Mouse (Mus musculus) megakaryocyte progenitor cell, adult 5-6 weeks (primary cell): Measurements from ENCODE around the gene Gpd1l. TPM values are rescaled to one million over a fixed set of nuclear protein-coding genes. Genes with fewer than 3 reads are reported as not detected.
"Not testable (repeated sequence)": the region's sequence is repeated elsewhere in the genome, so short reads cannot be mapped to it uniquely, and the experiment has no call there.

Experiments
- ATAC-seq: replicated peaks from 2 replicates; pipeline ENCODE4 v1.8.0; 2016; ENCODE audit warnings: mild to moderate bottlenecking, moderate TSS enrichment, inconsistent platforms; ENCODE audit not compliant: poor library complexity
- total RNA-seq, 2 experiments: library from RNA; stranded (forward) in 1 of 2; stranded (reverse) in 1 of 2; fragments of 157-497, 149-512 nt in 1 of 2; fragments of 200-1000 nt in 1 of 2; gene quantifications; 2 replicates each; pipeline versions ENCODE4 v1.2.3 to v1.2.4; 2015 to 2017

Gene Gpd1l
- 23.9 and 25.2 TPM in 2 replicates for total RNA-seq (2015)
- total RNA-seq (2017), result 30.0 and 30.9 TPM in 2 replicates

GRCm38 (mm10) chr9:114933723-114934171 lies at the start of gene Gpd1l:
Gpd1l (minus strand) TSS chr9:114933987.
- peak; percentile 92 for ATAC-seq

GRCm38 (mm10) chr9:114982689-114983360 lies 49.0 kb upstream of the Gpd1l start, which contains the start of gene Rps27rt:
Rps27rt (minus strand) TSS chr9:114982739.
- ATAC-seq, result no peak

DNA sequence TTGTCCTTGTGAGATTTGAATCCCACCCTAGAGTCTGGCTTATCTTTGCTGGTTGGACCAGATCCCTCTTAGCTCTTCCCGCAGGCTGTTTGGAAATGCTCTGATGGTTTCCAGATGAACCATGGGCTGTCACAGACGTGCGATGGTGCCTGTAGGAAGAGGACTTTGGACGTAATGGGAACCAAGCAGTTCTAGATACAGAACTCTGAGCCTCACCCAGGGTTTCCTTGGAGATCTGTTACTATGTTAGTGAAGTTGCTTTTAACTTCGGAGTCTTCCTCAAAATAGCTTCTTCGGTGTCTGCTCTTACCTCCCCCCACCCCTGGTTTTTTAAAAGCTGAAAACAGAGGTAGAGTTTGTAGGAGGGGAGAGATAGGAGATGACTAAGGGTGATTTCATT lies 46.2 kb upstream of the Gpd1l start:
- ATAC-seq, result no peak

GRCm38 (mm10) chr9:114978281-114979111 lies 44.7 kb upstream of the Gpd1l start, which contains the start of gene Osbpl10:
Osbpl10 (plus strand) TSS chr9:114978569.
- ATAC-seq, result peak; percentile 68

DNA sequence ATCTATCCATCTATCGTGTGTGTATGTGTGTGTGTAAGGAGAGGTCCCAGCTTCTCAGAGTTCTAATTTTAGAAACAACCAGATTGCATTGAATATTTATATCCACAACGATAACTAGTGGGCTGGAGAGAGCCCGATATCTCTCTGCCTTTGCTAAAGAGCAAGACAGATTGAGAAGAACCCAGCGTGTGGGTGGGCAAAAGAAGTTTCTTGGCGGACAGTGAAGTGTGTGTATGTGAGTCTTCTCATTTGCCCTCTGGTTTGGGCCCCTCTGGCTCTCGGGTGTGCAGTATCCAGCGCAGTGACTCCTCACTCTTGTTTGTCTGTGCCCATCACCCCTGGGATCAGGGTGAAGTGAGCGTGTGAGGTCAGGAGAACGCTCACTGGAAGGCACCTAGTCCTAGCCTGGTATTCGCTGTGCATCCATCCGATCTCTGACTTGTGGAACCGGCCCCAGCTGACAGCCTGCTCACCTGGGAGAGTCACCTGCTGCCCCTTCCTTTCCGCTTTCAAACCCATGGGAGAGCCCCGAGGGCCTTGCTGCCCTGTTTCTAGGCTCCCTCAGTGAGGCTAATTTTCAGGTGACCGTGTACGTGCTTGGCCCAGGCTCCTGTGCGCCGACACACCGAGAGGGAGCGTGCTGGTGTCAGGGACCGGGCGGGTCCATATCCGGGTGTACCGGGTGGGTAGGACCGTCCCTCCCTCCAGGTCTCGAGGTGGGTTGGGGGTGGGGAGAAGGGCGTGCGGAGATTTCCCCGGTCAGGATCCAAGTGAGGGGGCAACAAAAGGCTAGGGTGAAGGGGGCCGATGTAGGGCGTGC lies 43.9 kb upstream of the Gpd1l start:
- peak; percentile 32 for ATAC-seq

- not testable (repeated sequence) for ATAC-seq
These were observed 32.5 kb upstream of the Gpd1l start for GRCm38 (mm10) chr9:114966286-114966685.

- no peak for ATAC-seq
These were observed 30.3 kb upstream of the Gpd1l start for GRCm38 (mm10) chr9:114964093-114964492.

- peak; percentile 40; the same call in 1 of the 2 replicates for ATAC-seq
These were observed 27.1 kb upstream of the Gpd1l start for GRCm38 (mm10) chr9:114960844-114961243.

DNA sequence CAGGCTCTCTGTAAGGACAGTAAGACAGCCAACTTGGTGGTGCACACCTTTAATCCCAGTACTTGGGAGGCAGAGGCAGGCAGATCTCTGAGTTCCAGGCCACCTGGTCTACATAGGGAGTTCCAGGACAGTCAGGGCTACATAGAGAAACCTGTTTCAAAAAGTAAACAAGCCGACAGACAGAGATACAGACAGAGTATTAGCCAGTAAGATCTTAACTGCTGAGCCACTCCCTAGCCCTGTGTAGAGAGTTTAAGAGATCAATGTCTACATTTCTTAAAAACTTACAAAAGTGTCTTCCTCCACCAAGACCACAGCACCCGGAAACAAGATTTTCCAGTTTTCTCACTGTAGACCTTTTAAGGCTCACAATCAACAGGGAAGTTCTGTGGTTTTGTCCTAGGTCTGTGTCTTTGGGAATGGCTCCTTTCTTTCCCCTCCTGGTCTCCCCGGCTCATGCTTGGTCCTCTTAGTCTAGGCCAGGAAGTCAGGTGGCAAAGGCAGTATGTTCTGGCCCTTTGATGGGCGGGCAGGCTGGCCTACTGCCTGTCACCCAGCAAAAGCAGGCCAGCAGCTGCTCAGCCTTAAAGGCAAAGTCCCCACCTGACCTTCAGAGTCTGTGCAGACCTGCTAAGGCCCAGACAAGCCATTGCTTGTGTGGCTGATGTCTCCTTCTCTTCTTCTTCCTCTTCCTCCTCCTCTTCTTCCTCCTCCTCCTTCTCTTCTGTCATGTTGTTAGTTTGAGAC lies 26.4 kb upstream of the Gpd1l start:
- peak; percentile 17; the same call in 1 of the 2 replicates for ATAC-seq

GRCm38 (mm10) chr9:114956945-114957344 lies 23.2 kb upstream of the Gpd1l start:
- peak; percentile 73 for ATAC-seq

DNA sequence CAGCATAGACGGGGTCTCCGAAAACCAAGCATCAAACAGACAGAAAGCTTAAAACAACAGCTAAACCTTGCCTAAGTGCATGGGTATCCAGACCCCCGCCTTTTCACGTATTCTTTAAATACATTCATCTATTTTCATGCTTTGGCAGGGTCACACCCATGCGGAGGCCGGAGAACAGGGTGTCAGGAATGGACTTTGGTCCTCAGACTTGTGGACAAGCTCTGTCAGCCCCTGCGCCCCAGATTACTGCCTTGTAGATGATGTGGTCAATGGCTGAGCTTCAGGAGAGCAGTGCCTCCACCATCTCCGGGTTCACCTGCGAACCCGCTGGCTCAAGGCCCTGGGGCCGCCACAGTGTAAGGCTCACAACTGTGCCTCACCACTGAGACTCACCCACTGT lies 21.6 kb upstream of the Gpd1l start:
- no peak for ATAC-seq

DNA sequence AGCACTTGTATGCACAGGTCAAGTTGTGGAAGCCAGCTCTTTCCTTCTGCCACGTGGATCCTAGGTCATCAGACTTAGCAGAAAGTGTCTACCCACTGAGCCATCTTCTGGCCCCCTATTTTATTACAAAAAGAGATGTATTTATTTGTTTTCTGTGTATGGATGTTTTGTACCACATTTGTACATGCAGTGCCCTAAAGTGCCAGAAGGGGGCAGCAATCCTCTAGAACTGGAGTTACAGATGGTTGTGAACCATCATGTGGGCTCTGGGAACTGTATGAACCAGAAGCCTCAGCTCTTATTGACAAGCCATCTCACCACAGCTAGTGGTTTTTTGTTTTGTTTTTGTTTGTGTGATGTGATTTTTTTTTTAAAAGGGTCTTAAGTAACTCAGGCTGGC lies 19.1 kb upstream of the Gpd1l start:
- ATAC-seq, result peak; percentile 37; the same call in 1 of the 2 replicates

- peak; percentile 74 for ATAC-seq
These were observed 14.6 kb upstream of the Gpd1l start for GRCm38 (mm10) chr9:114948395-114948794.

GRCm38 (mm10) chr9:114945576-114945975 lies 11.8 kb upstream of the Gpd1l start:
- no peak for ATAC-seq

DNA sequence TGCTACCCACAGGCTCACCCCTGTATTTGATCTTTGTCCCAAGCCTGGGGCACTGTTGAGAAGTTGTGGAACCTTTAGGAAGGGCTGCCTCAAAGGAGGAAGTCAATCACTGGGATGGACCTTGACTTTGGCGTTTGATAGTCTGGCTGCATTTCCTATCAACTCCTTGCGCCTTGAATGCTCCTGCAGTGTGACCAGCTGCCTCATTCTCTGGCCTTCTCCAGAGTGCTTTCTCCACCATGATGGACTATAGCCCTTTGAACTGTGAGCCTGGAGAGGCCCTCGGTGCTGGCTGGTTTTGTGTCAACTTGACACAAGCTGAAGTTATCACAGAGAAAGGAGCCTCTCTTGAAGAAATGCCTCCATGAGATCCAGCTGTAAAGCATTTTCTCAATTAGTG lies 10.9 kb upstream of the Gpd1l start:
- ATAC-seq, result no peak

DNA sequence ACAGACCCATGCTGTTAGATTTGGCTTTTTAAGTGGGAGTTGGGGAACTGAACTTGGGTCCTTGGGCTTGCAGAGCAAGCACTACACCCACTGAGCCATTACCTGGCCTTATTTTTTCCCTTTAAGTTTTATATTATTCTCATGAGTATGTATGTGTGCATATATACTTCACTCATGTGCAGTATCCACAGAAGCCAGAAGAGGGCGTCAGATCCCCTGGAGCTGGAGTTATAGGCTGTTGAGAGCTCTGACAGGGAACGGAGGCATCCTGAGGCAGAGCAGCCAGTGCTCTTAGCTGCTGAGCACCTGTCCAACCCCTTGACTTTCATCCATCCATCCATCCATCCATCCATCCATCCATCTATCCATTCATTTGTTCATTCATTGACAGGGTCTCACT lies 2.9 kb upstream of the Gpd1l start:
- ATAC-seq, result no peak

GRCm38 (mm10) chr9:114935321-114935720 lies 1.5 kb upstream of the Gpd1l start:
- ATAC-seq, result no peak

- ATAC-seq, result peak; percentile 19
These were observed 444 bp upstream of the Gpd1l start for GRCm38 (mm10) chr9:114934231-114934630.

DNA sequence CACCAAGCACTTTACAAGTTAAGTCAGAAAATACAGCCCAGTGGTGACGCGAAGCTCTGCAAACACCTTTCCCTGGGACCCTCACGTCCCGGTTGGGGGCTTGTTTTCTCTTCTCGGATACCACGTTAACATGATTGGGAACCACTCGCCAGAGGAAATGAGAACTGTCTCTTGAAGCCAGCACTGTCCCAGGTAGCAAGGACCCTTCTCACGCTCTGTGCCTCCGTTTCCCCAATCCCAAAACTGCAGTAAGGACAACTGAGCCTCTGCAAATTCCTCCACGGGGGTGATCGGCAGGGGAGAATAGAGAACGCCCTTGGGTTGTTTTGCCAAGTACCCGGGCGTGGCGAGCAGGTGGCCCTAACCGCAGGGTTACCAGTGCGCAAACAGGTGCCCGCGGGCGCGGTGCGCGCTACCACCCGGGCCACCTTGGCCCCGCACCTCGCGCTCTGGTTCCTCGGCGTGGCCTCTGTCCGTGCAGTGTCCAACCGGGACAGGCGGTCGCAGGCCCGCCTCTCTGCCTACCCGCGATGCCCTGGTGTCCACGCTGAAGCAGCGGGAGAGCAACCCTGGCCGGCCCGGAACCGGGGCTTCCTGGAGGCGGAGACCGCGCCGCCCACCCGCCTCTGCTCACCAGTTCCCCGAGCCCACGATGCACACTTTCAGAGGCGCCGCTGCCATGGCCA lies 607 bp downstream of the Gpd1l start:
- ATAC-seq, result no peak; the same call in none of the 2 replicates

- 0 out of 2 replicates have a peak, but pooled peaks have one; percentile 6 for ATAC-seq
These were observed 1.2 kb downstream of the Gpd1l start for GRCm38 (mm10) chr9:114932607-114933006.
